Mouse (Mus musculus) kidney, postnatal 0 days (tissue): ENCODE measurements around the gene Fam160b1. TPM values are rescaled to one million over a fixed set of nuclear protein-coding genes. Genes with fewer than 3 reads are reported as not detected.

Source experiments
- ATAC-seq: fragments of 200-750 bp; cut with Nextera tagmentation; replicated peaks from 2 replicates; pipeline ENCODE4 v1.8.0; 2017; ENCODE audit warnings: low read depth, moderate number of reproducible peaks, moderate TSS enrichment, moderate library complexity; ENCODE audit not compliant: low FRiP score
- DNase-seq: peaks from one replicate; pipeline ENCODE4 v3.0.0-alpha.2; 2016; ENCODE audit warnings: low spot score
- H3K27ac ChIP-seq: fragments of 300-500 bp; sonication (generic); 2 replicates; pipeline ENCODE4 v1.5.1; 2014; ENCODE audit warnings: mild to moderate bottlenecking
- H3K27me3 ChIP-seq: fragments of 300-500 bp; sonication (generic); 2 replicates; pipeline ENCODE4 v1.6.1; 2014; ENCODE audit warnings: low read length, mixed read lengths; ENCODE audit not compliant: insufficient read depth
- H3K36me3 ChIP-seq: fragments of 300-500 bp; sonication (generic); 2 replicates; pipeline ENCODE4 v1.6.1; 2014; ENCODE audit warnings: low read length, mixed read lengths; ENCODE audit not compliant: insufficient read depth
- H3K4me1 ChIP-seq: fragments of 300-500 bp; sonication (generic); replicated peaks from 2 replicates; pipeline ENCODE4 v1.6.1; 2014; ENCODE audit warnings: antibody characterized with exemption, low read length, mixed read lengths; ENCODE audit not compliant: insufficient read depth
- H3K4me2 ChIP-seq: fragments of 300-500 bp; sonication (generic); 2 replicates; pipeline ENCODE4 v1.6.1; 2014; ENCODE audit warnings: mild to moderate bottlenecking, low read length, moderate library complexity, mixed read lengths
- H3K4me3 ChIP-seq: fragments of 300-500 bp; sonication (generic); replicated peaks from 2 replicates; pipeline ENCODE4 v1.5.1; 2014; ENCODE audit warnings: low read depth, low read length
- H3K9ac ChIP-seq: fragments of 300-500 bp; sonication (generic); 2 replicates; pipeline ENCODE4 v1.6.1; 2014; ENCODE audit warnings: low read depth, low read length
- H3K9me3 ChIP-seq: fragments of 300-500 bp; sonication (generic); replicated peaks from 2 replicates; pipeline ENCODE4 v1.6.1; 2016; ENCODE audit warnings: low read length, inconsistent platforms, mixed read lengths
- CTCF ChIP-seq: IDR thresholded peaks from 2 replicates; pipeline ENCODE4 v1.5.1; 2016; ENCODE audit warnings: antibody characterized with exemption, low read depth, mild to moderate bottlenecking, moderate library complexity
- whole genome bisulfite sequencing: fragments of 180-500 bp; shearing (Covaris S2); extraction: QIAGEN DNeasy Blood & Tissue Kit; methylation state at CpG from one replicate; pipeline ENCODE4 v1.1.7; 2014; 5-methylcytosine and 5-hydroxymethylcytosine counted together
- polyA plus RNA-seq: library from polyadenylated mRNA; unstranded; fragments of >200 nt; fragmentation: Nextera tagmentation; extraction: Ambion mirVana; gene quantifications from 2 replicates; pipeline ENCODE4 v1.2.1, GENCODE M21; 2015

Fam160b1 gene
- polyA plus RNA-seq, 1 experiment from 2014 or later: 12.8 TPM

- no peaks in the 10 kb centered on the region for H3K36me3 ChIP-seq
- DNase-seq (peak; percentile 78), ATAC-seq (no peak)
- peak overlapping the region; percentile 66; the same call in 1 of the 2 replicates for H3K4me2 ChIP-seq
- no peak overlapping the region for H3K4me3 ChIP-seq
- H3K9me3 ChIP-seq: no peaks in the 10 kb centered on the region
- TF ChIP-seq CTCF: peak; percentile 74
- 60% methylated on average over 12 of the region's 12 CpGs for WGBS
- H3K4me1 ChIP-seq: peaks cover 13% of the 10 kb centered on the region
- H3K9ac ChIP-seq: 0 out of 2 replicates have a peak overlapping the region, but pooled peaks have one; percentile 13
- H3K27ac ChIP-seq: peak overlapping the region; percentile 40
- no peaks in the 10 kb centered on the region for H3K27me3 ChIP-seq
These were observed 2.2 kb upstream of the Fam160b1 start for GRCm38 (mm10) chr19:57358322-57358721.

DNA sequence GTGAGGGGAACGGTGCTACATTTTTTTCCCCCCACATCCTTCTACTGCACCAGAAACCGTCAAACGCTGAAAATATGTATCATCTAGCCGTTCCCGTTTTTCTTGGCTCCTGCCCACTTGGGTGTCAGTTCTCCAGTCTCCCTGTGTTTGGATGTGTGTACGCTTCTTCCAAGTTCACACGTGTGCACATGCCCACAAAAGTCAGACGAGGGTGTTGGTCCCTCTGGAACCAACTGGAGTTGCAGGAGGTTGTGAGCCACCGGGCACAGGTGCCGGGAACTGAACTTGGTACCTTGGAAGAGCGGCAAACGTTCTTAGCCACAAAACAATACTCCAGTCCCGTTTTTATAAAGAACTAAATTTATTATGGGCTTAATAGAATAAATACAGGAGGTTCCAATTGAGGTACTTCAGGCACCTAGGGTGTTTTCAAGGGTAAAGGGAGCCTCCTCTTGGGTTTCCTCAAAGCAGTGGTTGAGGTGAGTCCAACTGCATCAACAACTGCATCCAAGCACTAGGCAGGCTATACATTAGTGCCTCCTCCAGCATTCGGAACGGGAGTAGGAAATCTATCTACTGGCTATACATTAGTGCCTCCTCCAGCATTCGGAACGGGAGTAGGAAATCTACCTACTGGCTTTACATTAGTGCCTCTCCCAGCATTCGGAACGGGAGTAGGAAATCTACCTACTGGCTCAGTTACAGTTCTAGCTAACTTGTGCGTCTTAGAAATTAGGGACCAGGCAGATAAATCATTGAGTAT is 1.5 kb upstream of the Fam160b1 start:
- WGBS: 81% methylated on average over 20 of the region's 20 CpGs
- H3K9ac ChIP-seq: 0 out of 2 replicates have a peak overlapping the region, but pooled peaks have one; percentile 13
- H3K4me3 ChIP-seq: no peak overlapping the region
- DNase-seq: no peak
- no peaks in the 10 kb centered on the region for H3K27me3 ChIP-seq
- no peak for TF ChIP-seq CTCF
- peak overlapping the region; percentile 40; the same call in 1 of the 2 replicates for H3K27ac ChIP-seq
- H3K4me1 ChIP-seq: peaks cover 15% of the 10 kb centered on the region
- peak overlapping the region; percentile 66; the same call in 1 of the 2 replicates for H3K4me2 ChIP-seq
- no peak for ATAC-seq
- H3K36me3 ChIP-seq: no peaks in the 10 kb centered on the region
- H3K9me3 ChIP-seq: no peaks in the 10 kb centered on the region

DNA sequence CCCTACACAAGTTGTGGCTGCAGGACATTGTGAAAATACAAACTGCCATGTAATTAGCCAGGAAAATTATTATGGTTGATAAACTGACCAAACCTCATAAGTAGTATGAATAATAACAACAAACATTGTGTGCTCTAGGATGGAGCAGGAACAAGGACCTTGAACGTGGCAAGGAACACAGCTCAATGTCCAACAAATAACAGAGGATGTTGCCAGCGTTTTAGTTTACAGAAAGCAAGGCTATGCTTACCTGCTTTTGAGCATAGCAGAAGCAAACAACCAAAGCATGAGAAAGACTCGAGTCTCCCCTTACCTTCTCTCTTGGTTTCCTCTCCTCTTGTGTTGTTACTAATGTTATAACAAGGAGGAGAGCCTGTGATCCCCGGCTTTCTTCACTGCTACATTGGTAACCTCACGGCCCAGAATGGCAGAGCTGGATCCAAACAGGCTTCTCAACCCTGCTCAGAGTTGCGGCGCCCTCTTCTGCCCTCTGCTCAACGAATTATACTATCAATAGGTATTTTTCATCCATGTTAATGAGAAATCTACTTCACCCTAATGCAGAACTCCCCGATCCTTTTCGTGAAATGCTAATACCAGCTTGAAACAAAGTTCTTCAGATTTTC is 666 bp upstream of the Fam160b1 start:
- 37% methylated on average over 10 of the region's 10 CpGs for WGBS
- TF ChIP-seq CTCF: peak; percentile 24; the same call in 1 of the 2 replicates
- H3K4me3 ChIP-seq: peak overlapping the region; percentile 99
- H3K36me3 ChIP-seq: no peaks in the 10 kb centered on the region
- H3K9ac ChIP-seq: peak overlapping the region; percentile 100; the same call in 1 of the 2 replicates
- H3K9me3 ChIP-seq: no peaks in the 10 kb centered on the region
- no peak for DNase-seq
- ATAC-seq: no peak
- peak overlapping the region; percentile 66 for H3K4me2 ChIP-seq
- H3K27ac ChIP-seq: peak overlapping the region; percentile 98
- H3K27me3 ChIP-seq: no peaks in the 10 kb centered on the region
- H3K4me1 ChIP-seq: peaks cover 23% of the 10 kb centered on the region

GRCm38 (mm10) chr19:57361131-57361938 is 855 bp downstream of the Fam160b1 start:
- Histone ChIP-seq H3K4me1 (peaks cover 27% of the 10 kb centered on the region), H3K27ac (peak overlapping the region; percentile 98), H3K27me3 (no peaks in the 10 kb centered on the region), H3K4me2 (peak overlapping the region; percentile 66), H3K9ac (peak overlapping the region; percentile 100), H3K4me3 (peak overlapping the region; percentile 99), H3K36me3 (no peaks in the 10 kb centered on the region), H3K9me3 (no peaks in the 10 kb centered on the region)
- WGBS: 0% methylated on average over 73 of the region's 78 CpGs
- ATAC-seq: peak; percentile 42
- TF ChIP-seq CTCF: 0 out of 2 replicates have a peak, but pooled peaks have one; percentile 1
- DNase-seq: peak; percentile 76

DNA sequence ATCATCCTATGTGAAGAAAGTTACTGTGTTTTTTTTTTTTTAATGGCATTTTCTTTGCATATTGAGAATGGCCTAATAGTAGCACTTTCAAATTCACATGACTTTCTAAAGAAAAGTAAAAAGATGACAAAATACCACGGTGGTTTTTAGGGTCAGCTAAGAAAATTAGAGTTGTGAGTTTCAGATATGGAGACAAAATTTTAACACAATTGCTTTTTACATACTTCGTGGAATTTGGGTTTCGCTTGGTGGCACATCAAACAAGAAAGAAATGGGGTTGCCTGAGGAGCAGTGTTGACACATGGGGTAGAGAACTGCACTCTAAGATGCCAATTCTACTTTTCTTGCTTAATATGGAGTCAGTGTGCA is 1.4 kb downstream of the Fam160b1 start:
- peak overlapping the region; percentile 66 for H3K4me2 ChIP-seq
- no peaks in the 10 kb centered on the region for H3K9me3 ChIP-seq
- peak overlapping the region; percentile 98 for H3K27ac ChIP-seq
- H3K4me1 ChIP-seq: peaks cover 27% of the 10 kb centered on the region
- peak overlapping the region; percentile 99 for H3K4me3 ChIP-seq
- ATAC-seq (no peak), DNase-seq (no peak)
- no peak for TF ChIP-seq CTCF
- no peaks in the 10 kb centered on the region for H3K36me3 ChIP-seq
- H3K27me3 ChIP-seq: no peaks in the 10 kb centered on the region
- H3K9ac ChIP-seq: peak overlapping the region; percentile 100
- 7% methylated on average over 3 of the region's 3 CpGs for WGBS

GRCm38 (mm10) chr19:57362586-57362985 is 2.1 kb downstream of the Fam160b1 start:
- Histone ChIP-seq H3K4me3 (peak overlapping the region; percentile 99), H3K4me1 (peaks cover 32% of the 10 kb centered on the region), H3K9me3 (no peaks in the 10 kb centered on the region), H3K9ac (peak overlapping the region; percentile 41; the same call in 1 of the 2 replicates), H3K4me2 (peak overlapping the region; percentile 66), H3K27ac (peak overlapping the region; percentile 32; the same call in 1 of the 2 replicates), H3K27me3 (no peaks in the 10 kb centered on the region), H3K36me3 (no peaks in the 10 kb centered on the region)
- TF ChIP-seq CTCF: no peak
- no peak for DNase-seq
- WGBS: 19% methylated on average over 5 of the region's 5 CpGs
- no peak for ATAC-seq
